Mouse (Mus musculus) lung, postnatal 0 days (tissue): ENCODE measurements at regions not wholly inside any gene's neighbourhood (a gene's known extent, or its start where the extent isn't known, plus 50 kb on each side); places are given as distances from the start of the nearest gene placed in this dataset.

Experiments used
- CTCF ChIP-seq: IDR thresholded peaks from 2 replicates; pipeline ENCODE4 v1.5.1; 2016; ENCODE audit warnings: antibody characterized with exemption, mild to moderate bottlenecking
- EP300 ChIP-seq: IDR thresholded peaks from 2 replicates; pipeline ENCODE4 v1.6.1; 2016; ENCODE audit warnings: antibody characterized with exemption, mild to moderate bottlenecking, control low read depth

DNA sequence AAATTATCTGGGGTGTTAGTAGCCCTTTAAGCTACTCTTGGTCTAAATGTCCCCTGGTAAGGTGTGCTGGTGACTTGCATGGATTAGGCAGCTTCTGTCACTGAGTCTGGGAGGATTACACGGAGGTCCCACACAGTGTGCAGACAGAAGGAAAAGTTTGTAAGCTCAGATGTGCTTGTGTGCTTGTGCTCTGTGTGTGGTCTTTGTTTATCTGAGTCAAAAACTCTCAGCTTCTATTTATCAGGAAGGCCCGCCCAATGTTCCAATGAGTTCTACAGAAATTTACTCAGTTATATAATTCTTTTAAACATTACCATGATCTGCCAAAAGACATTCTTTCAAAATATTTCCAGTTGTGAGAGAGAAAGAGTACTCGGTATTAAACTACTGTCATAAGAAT is 60.4 kb upstream of the Wdr72 start:
- TF ChIP-seq CTCF, result no peak
- TF ChIP-seq EP300, result no peak
